Mouse (Mus musculus) mature B cell (primary cell): ENCODE results near the gene Xpo5.

ENCODE experiments used
- in situ Hi-C: fragments of 300-500 bp; cut with MboI; formaldehyde crosslinking; loops from 2 replicates; pipeline ENCODE4 v1.14.3; 2019

The Xpo5 gene

DNA sequence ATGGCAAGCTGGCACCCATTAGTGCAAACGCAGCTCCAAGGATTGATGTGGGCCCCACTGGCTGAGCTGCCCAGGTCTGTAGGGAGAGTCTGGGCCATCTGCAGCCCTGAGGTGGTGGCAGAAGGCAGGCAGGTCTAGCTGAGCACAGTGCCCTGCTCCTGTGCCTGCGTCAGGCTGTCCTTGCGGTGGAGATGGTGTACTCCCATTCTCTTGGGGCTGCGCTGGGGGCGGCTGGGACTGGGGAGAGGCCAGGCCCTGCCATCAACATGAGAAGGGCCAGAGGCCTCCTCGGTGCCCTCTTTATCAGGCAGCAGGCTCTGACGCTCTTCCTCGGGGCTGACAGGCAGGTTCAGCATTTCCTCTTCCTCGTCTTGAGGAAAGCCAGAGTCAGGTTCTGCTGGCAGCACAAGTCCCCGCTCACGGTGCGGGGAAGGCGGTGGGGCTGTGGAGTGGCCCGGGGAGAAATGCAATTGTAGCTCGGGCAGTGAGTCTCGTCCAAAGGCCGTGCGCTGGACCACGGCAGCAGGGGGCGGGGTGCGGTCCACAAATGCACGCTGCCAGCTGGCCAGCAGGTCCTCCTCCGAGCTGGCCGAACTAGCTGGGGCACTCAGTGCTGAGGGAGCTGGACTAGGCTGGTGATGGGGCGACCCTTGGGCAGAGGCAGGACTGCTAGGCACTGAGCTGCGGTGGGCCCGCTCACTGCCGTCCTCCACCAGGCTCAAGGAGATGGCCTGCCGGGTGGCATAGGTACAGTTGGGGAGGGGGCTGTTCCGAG is 55.9 kb downstream of the Xpo5 start:
- in situ Hi-C loops, result no loop called here

DNA sequence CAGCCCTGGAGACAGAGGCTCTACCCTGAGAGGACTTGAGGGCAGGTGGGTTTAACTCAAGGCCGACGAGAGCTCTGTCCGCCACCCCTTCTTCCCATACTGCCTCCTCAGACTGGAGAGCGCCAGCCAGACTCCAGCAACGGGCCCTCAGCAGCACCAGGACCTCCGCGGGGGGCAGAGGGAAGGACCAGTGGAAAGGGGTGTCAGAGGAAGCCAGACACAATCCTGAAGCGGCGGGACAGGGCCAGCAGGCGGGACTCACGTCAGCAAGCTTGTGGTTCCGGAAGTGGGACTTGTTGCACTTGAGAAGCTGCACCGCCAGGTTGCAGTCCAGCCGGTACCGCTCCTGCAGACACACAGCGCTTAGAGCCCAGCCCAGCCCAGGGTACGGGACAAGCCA is 57.1 kb downstream of the Xpo5 start:
- in situ Hi-C loops, result no loop called here

DNA sequence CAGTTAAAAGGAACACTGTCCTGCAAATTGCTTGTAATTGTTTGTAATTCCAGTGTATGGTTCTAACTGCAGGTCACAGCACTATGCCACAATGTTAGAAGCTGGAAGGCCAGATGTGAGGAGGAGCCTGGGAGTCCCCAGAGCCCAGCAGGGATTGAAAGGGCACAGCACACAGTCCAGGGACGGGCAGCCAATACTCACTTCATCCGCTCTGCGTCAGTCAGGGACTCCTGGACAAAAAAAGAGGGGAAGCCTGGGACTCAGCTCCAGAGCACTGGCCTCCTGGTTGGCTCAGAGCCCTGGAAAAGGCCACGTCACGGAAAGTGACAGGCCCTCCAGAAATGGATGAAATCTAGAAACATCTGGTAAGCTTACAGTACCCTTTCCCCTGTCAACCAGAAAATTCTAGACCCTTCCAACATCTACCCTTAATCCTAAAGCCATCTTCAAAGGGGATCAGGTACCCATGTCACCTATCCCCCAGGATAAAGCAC is 59.7 kb downstream of the Xpo5 start:
- in situ Hi-C loops, result no loop called here

DNA sequence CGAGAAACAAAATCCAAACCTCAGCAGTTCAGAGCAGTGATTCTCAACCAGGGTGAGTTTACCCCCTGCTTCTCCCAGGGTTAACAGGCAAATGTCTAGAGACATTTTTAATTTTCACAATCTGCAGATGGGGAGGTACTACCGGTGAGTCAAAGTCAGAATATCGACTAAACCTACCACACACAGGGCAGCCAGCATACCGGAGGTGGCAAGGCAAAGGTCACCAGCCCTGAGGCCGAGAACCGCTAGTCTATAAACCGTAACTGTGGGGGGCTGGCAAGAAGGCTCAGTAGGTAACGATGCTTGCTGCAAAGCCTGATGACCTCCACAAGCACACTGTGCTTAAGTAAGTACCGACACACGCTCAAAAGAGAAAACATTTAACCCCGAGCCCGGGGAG is 62.9 kb downstream of the Xpo5 start:
- in situ Hi-C loops, result loop anchor here (5.0 kb wide), 1 partner anchor 142 kb away; no protein-coding TSS in a partner anchor

DNA sequence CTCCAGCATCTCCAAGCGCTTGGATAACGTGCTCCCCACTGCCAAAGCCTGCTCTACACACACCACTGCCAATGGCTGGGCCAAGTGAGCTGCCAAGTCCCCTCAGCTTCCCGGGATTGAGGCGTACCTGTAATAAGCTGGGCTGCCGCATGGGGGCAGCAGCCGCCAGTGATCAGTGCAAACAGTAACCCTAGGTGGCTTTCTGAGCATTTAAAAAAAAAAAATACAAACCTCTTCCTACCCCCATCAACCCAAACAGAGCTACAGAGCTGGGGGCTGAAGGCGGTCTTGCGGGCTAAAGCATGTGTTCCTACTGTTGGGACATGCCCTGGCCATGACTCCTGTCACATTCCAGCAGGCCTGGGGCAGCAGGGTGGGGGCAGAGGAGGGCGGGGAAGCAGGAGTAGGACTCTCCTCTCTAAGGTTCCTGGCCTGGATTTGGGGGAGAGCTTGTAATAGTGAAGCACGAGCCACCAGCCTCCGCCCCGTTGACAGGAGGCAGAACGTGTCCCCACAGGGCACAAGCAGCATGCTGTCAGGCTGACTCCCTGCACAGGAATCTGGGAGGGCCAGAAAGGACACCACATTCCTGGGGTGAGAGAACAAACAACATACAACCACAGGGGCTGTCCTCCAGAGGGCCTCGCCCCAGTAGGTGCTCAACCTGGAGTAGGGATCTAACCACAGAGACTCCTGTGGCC is 63.5 kb downstream of the Xpo5 start:
- in situ Hi-C loops, result loop anchor here (5.0 kb wide), 1 partner anchor 141 kb away; no protein-coding TSS in a partner anchor

DNA sequence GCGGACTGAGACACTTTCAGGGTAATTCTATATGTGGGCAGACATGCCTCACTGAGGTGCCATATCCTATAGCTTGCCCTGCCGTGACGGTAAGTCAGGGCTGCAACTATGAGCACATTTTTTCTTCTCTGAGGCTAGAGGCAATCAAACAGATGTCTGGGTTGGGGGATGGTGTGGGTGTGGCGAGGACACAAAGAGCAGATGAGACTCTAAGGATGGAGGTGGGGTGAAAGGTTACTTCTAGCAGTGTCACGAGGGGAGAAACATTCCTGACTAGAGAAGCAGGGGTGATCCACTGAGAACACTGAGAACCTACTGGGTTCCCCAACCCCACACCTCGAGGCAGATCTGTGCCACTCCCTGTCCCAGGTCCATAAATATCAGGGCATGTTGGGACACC is 64.4 kb downstream of the Xpo5 start:
- in situ Hi-C loops, result loop anchor here (5.0 kb wide), 1 partner anchor 140 kb away; no protein-coding TSS in a partner anchor

DNA sequence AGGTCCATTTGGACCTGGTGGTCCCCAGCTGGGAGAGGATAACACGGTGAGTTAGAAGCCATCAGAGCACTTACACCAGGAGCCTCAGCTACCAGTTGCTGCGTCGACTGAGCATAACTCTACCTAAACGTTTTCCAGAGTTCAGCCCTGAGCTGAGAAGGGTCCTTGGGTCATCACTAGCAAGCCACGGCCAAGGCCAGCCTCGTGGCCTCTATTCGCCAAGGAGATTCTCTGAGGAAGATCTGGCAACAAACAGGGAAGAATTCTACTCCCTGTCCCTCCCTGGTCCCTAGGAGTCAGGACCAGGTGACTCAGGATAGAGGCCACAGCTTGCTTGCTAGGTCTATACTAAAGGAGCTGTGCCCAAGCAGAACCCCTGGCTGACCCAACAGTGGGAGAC is 64.9 kb downstream of the Xpo5 start:
- in situ Hi-C loops, result loop anchor here (5.0 kb wide), 1 partner anchor 140 kb away; no protein-coding TSS in a partner anchor

DNA sequence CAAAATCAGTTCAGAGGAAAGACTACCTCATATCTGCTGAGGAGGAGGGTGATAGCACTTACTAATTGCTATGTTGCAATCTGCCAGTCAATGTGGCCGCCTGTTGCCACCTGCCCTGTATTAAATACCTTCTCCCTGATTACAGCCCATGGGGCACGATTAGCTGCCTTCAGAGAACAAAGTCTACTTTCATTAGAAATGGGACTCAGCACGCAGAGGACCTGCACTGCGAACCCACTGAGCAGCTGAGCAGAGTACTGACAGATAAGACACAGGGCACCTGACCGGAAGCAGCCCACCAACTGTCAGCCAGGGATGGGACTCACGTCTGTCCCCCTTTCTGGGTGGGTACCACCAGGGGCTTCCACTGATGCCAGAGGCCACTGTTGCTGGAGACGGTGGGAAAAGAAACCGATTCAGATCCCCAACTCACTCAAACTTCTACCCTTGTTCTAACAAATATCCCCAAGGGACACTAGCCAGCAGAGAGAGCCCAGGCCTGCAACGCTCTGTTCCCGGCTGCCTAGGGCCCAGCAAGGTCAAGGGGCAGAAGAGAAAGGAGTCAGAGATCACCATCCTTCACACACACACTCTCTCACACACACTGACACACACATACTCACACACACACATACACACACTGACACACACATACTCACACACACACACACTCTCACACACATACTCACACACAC is 65.6 kb downstream of the Xpo5 start:
- in situ Hi-C loops, result loop anchor here (5.0 kb wide), 1 partner anchor 139 kb away; no protein-coding TSS in a partner anchor

DNA sequence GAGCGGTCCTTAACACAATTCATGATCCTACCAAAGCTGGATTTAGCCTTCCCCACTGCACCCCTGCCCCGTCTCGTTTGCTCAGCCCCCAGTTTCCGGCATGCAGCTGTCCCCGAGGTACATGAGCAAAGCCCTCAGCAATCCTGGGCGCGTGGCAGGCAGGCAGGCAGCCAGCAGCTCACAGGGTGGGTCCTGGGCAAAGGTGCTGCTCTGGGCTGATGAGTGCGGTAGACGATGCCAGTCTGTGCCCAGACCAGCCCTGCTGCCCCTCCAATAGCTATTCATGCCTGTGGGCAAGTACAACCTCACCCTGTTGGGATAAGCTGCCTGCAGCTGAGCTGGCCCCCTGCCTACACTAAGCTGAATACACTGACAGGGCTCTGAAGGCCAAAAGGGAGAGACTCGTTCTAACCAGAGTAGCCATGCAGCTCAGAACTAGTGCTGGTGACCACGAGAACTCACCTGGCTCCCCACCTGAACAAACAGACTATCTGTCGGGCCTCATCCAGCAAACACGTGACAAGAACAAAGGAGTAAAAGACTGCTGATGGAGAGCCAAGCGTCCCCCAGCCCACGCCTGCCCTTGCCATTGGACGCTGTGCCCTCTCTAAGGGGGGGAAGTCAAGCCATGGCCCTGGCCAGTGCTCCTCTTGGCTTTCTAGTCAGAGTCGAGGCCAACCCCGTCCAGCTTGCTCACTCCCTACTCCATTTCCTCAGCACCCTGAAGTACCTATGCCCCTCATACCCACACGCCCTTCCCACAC is 67.4 kb downstream of the Xpo5 start:
- in situ Hi-C loops, result loop anchor here (5.0 kb wide), 1 partner anchor 137 kb away; no protein-coding TSS in a partner anchor

DNA sequence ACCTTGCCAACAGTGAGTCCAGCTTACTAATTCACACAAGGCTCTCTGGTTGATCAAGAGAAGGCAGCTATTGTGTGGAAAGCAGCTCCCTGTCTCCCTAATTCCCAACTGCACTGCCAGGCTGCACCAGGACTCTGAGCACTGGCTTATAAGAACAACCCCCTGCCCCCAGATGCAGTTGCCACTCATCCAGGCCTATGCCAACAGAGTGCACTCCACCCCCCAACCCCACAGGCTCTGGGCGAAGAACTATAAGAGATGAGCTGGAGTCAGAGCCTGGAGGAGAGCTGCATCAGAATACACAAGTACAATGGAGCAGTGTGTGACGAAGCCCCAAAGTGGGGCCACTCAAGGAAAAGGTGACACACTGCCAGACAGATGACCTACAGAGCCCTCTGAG is 69.5 kb downstream of the Xpo5 start:
- in situ Hi-C loops, result no loop called here

DNA sequence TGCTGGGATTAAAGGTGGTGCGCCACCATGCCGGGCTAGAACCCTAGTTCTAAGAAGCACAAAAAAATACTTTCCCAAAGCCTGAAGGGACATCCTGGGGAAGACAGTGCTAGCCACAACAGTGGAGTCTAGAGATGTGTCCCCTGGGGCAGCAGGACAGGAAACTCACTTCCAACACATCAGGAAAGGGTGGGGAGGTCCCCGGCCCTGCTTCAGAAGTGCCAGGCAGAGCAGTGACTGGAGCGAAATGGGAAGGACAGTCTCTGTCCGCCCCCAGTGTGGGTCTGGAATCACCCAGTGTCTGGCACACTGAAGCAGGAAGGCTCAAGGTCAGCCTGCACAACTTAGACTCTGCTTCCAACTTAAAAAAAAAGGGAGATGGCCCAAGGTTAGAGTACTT is 70.1 kb downstream of the Xpo5 start:
- in situ Hi-C loops, result no loop called here

DNA sequence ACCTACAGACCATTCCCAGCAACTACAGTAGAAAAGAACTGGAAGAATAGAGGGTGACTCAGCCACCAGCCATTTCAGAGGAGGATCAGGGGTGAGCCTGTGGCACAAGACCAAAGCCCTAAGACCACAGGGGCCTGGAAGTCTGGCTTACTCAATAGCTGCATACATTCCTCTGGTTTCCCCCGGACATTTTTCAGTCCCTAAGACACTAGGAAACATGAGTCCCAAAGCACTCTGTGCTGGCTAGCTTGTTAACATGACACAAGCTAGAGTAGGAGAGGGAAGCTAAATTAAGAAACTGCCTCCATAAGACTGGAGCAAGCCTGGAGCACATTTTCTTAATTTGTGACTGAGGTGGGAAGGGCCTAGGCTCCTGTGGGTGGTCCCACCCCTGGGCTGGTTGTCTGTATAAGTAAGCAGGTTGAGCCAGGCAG is 71.2 kb downstream of the Xpo5 start:
- in situ Hi-C loops, result no loop called here

DNA sequence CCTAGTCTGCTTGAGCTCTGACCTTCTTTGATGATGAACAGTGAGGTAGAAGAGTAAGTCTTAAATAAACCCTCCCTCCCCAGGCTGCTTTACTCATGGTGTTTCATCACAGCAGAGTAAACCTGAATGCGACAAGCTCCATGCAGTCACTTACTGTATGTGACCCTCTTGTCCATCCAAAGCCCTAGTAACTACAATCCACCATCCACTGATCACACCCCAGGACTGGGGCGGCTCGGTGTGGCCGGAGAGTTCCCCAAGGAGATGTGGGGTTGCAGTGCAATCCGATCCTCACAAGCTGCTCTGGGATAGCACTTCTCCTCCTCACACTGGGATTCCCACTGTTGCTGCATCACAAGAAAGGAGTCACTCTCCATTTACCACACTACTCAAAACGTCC is 71.9 kb downstream of the Xpo5 start:
- in situ Hi-C loops, result no loop called here

DNA sequence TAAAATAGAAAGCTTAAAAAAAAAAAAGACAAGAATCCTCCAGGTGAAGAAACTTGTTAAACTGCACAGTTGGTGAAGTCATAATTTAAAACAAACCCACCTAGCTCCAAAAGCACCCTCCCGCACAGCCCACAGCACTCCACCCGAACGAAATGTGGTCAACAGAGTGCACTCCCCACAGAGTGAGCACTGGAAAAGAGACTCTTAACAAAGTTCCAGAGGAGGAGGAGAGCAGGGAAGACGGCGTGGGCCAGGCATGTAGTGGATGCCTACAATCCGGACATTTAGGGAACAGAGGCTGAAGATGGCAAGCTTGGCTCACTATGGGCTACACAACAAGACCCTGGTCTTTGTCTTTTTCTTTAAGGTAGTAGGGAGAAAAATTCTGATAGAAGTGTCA is 72.5 kb downstream of the Xpo5 start:
- in situ Hi-C loops, result no loop called here

DNA sequence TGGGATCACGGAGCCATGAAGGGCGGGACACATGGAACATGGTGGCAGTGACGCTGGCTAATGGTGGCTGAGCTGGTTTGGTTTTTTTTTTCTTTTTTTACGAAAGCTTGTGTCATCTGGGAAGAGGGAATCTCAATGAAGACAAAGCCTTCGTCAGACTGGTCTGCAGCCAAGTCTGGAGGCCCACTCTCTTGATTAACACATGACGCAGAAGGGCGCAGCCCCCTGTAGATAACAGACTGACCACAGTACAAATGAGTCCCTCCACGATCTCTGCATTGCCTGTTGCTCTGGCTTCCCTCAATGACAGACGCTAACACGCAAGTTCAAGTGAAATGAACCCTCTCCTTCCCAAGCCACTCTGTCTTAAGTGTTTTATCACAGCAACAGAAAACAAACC is 72.9 kb downstream of the Xpo5 start:
- in situ Hi-C loops, result no loop called here

DNA sequence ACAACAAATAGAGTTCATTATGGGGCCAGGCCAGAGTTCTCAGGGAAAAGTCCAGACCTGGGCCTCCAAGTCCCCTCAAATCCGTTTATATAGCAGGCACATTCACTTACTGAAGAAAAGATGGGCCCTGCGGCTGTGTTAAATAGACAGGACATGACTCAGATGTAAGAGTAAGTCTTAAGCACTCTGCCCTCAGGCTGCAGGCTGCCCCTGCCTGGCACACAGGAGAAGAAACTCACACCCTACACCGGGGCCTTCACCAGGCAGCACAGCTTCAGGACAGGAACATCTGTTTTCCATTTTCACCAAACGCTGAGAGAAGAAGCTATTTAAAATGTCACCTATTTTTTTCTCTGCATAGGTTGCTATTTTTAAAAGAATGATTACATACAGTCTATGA is 75.0 kb downstream of the Xpo5 start:
- in situ Hi-C loops, result no loop called here

DNA sequence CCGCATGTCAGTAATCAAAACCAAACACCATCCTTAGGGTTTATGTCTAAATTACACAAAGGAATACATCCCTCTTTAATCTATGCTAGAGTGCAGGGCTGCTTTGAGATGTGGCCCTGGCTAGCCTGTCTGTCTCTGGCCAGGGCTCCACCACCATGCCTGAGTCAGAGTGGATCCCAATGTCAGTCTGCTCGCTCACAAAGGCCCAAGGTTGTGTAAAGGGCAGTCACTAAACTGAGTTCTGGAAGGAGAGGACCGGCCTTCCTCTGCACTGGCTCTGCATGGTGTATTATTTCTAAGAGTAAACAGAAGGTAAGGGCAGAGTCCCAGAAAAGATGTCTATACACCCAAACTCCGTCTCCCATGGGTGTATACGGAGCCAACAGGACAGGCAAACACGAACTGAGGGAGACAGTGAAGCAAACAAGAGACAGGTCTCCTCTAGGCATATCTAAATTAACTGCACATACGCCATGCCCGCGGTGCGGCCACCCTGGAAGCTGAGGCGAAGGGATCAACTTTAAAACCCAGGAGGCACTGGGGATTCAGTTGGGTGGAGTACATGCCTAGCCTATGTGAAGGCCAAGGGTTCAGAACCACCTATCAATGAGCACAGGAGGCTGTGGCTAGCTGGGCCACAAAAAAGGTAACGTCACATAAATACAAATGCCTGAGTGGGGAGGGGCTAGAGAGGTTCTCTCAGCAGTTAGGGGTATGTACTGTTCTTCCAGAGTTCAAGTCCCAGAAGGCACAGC is 75.6 kb downstream of the Xpo5 start:
- in situ Hi-C loops, result no loop called here

DNA sequence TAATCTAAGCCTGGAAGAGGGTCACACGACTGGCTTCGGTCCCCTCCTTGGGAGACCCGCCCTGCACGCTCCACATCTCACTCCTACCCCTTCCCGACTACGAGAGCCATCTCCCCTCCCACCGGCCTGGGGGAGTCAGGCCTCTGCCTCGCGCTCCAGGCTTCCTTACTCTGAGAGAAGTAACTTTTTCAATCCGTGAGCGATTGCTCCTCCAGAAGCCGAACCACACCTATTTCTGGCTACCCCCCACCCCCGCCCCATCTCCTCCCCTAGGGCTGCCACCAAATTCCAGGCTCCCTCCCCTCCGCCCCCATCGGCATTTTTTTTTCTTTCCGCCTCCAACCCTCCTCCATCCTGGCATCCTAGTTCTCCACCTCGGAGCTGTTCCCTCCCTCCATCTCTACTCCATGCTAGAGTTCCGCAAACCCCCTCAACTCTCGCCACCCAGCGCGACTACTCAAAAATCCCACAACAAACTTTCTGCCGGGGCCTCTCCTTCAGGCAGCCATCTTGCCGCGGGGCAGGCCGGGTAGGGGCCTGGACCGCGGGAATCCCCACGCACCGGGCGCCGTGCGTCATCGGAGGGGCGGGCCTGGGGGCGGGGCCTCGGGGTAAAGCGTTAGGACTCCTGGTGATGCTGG is 80.0 kb downstream of the Xpo5 start, which contains the start of gene Tjap1:
Tjap1 (minus strand) TSS at position 544 of the 641 bp plus-strand sequence.
- in situ Hi-C loops, result no loop called here

DNA sequence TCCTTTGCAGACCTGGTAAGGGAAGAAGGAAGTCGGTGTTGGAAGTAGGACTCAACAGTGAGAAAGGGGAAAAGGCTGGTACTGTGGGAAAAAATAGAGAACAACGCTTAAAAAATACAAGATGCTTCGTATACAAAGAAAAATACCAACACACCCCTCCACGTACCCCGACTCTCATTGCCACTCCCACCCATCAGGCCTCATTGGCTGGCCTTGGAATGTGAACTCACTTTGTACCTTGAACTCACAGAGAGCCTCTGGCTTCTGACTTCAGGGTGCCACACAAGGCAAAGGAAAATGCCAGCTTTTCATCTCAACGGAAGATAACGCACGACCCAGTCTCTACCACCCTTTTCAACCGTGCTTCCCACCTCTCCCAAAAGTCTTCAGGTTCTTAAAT is 80.6 kb downstream of the Xpo5 start:
- in situ Hi-C loops, result no loop called here

DNA sequence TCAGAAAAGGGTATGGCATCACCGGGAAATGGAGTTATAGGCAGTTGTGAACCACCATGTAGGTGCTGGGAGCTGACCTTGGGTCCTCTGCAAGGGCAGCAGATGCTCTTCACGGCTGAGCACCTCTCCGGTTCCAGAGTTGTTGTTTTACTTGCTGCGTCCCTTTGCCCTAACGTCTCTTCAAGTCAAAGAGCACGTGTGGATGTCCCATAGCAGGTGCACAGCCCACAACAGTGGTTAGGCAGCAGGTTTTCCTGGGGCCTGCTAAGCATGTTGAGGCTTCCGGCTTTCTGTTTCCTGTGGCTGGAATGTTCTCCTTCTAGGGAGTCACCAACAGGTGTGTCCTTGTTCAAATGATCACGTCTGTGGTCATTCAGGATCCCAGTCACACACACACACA is 81.3 kb downstream of the Xpo5 start:
- in situ Hi-C loops, result no loop called here
